Mouse (Mus musculus) midbrain, embryonic 15.5 days (tissue): ENCODE data around the gene Chchd1. TPM values are rescaled to one million over a fixed set of nuclear protein-coding genes. Genes with fewer than 3 reads are reported as not detected.

Source experiments
- ATAC-seq: fragments of 200-750 bp; cut with Nextera tagmentation; replicated peaks from 2 replicates; pipeline ENCODE4 v1.8.0; 2017; ENCODE audit warnings: moderate TSS enrichment
- H3K27ac ChIP-seq: fragments of 300-500 bp; sonication (generic); 2 replicates; pipeline ENCODE4 v1.5.1; 2015; ENCODE audit warnings: mild to moderate bottlenecking, inconsistent platforms
- H3K27me3 ChIP-seq: fragments of 300-500 bp; sonication (generic); replicated peaks from 2 replicates; pipeline ENCODE4 v1.6.1; 2015; ENCODE audit warnings: inconsistent platforms
- H3K36me3 ChIP-seq: fragments of 300-500 bp; sonication (generic); replicated peaks from 2 replicates; pipeline ENCODE4 v1.6.1; 2015; ENCODE audit warnings: inconsistent platforms
- H3K4me1 ChIP-seq: fragments of 300-500 bp; sonication (generic); 2 replicates; pipeline ENCODE4 v1.6.1; 2015; ENCODE audit warnings: inconsistent platforms
- H3K4me2 ChIP-seq: fragments of 300-500 bp; sonication (generic); 2 replicates; pipeline ENCODE4 v1.6.1; 2015; ENCODE audit warnings: inconsistent platforms, mild to moderate bottlenecking, moderate library complexity
- H3K4me3 ChIP-seq: fragments of 300-500 bp; sonication (generic); 2 replicates; pipeline ENCODE4 v1.5.1; 2015; ENCODE audit warnings: mild to moderate bottlenecking, inconsistent platforms
- H3K9ac ChIP-seq: fragments of 300-500 bp; sonication (generic); 2 replicates; pipeline ENCODE4 v1.6.1; 2015; ENCODE audit warnings: mild to moderate bottlenecking, inconsistent platforms
- H3K9me3 ChIP-seq: fragments of 300-500 bp; sonication (generic); 2 replicates; pipeline ENCODE4 v1.6.1; 2016; ENCODE audit warnings: inconsistent platforms
- WGBS: fragments of 180-500 bp; shearing (Covaris S2); methylation state at CpG from one replicate; pipeline ENCODE4 v1.1.7; 2015; ENCODE audit warnings: mixed read lengths; 5-methylcytosine and 5-hydroxymethylcytosine counted together
- polyA plus RNA-seq: library from polyadenylated mRNA; unstranded; fragments of >200 nt; fragmentation: Nextera tagmentation; extraction: Ambion mirVana; gene quantifications from 2 replicates; pipeline ENCODE4 v1.2.1, GENCODE M21; 2015

The Chchd1 gene
- polyA plus RNA-seq: 153 and 165 TPM in 2 replicates

- Histone ChIP-seq H3K36me3 (no peaks in the 10 kb centered on the region), H3K9ac (peak within 1 kb of the TSS; percentile 74), H3K9me3 (no peaks in the 10 kb centered on the region), H3K27ac (peak within 1 kb of the TSS; percentile 85), H3K4me3 (peak within 1 kb of the TSS; percentile 66), H3K4me1 (peaks cover 61% of the 10 kb centered on the region), H3K27me3 (no peaks in the 10 kb centered on the region), H3K4me2 (peak within 1 kb of the TSS; percentile 72)
- peak; percentile 69 for ATAC-seq
- under 1% methylated on average over 61 of the region's 61 CpGs for WGBS
Measured at GRCm38 (mm10) chr14:20702741-20703381, at the start of gene Chchd1. TSS of gene Chchd1 (plus strand) at chr14:20703006.

- no peaks in the 10 kb centered on the region for H3K4me1 ChIP-seq
- WGBS: 86% methylated on average over 9 of the region's 9 CpGs
- ATAC-seq: no peak
Measured at GRCm38 (mm10) chr14:20654690-20655421, 48.0 kb upstream of the Chchd1 start.

GRCm38 (mm10) chr14:20655731-20656130, 47.1 kb upstream of the Chchd1 start:
- Histone ChIP-seq H3K36me3 (no peaks in the 10 kb centered on the region), H3K9ac (no peak overlapping the region), H3K27ac (no peak overlapping the region), H3K4me1 (peaks cover 4% of the 10 kb centered on the region; the same call in 1 of the 2 replicates), H3K4me2 (no peak overlapping the region), H3K9me3 (no peaks in the 10 kb centered on the region), H3K4me3 (no peak overlapping the region), H3K27me3 (no peaks in the 10 kb centered on the region; the same call in 1 of the 2 replicates)
- no peak for ATAC-seq
- 83% methylated on average over 9 of the region's 9 CpGs for WGBS

More at GRCm38 (mm10) chr14:20654690-20655421, 48.0 kb upstream of the Chchd1 start:
- Histone ChIP-seq H3K27me3 (no peaks in the 10 kb centered on the region; the same call in 1 of the 2 replicates), H3K9me3 (no peaks in the 10 kb centered on the region), H3K36me3 (no peaks in the 10 kb centered on the region), H3K9ac (no peak overlapping the region), H3K4me2 (no peak overlapping the region), H3K4me3 (no peak overlapping the region), H3K27ac (no peak overlapping the region)

GRCm38 (mm10) chr14:20656361-20656760, 46.4 kb upstream of the Chchd1 start, which contains the start of gene Myoz1:
TSS of gene Myoz1 (minus strand) at chr14:20656540.
- Histone ChIP-seq H3K27ac (no peak within 1 kb of the TSS), H3K4me1 (peaks cover 4% of the 10 kb centered on the region; the same call in 1 of the 2 replicates), H3K4me3 (no peak within 1 kb of the TSS), H3K4me2 (no peak within 1 kb of the TSS), H3K27me3 (no peaks in the 10 kb centered on the region; the same call in 1 of the 2 replicates), H3K9ac (no peak within 1 kb of the TSS), H3K9me3 (no peaks in the 10 kb centered on the region), H3K36me3 (no peaks in the 10 kb centered on the region)
- WGBS: 33% methylated on average over 11 of the region's 11 CpGs
- no peak for ATAC-seq

- Histone ChIP-seq H3K9me3 (no peaks in the 10 kb centered on the region), H3K36me3 (no peaks in the 10 kb centered on the region), H3K9ac (no peak overlapping the region), H3K27me3 (peaks cover 4% of the 10 kb centered on the region; the same call in 1 of the 2 replicates), H3K4me3 (no peak overlapping the region), H3K4me2 (no peak overlapping the region), H3K27ac (no peak overlapping the region), H3K4me1 (peaks cover 17% of the 10 kb centered on the region)
- ATAC-seq: no peak
Measured at GRCm38 (mm10) chr14:20658326-20658725, 44.5 kb upstream of the Chchd1 start.

GRCm38 (mm10) chr14:20658902-20659301, 43.9 kb upstream of the Chchd1 start:
- no peak for ATAC-seq
- Histone ChIP-seq H3K9ac (no peak overlapping the region), H3K36me3 (no peaks in the 10 kb centered on the region), H3K27ac (no peak overlapping the region), H3K27me3 (peaks cover 7% of the 10 kb centered on the region; the same call in 1 of the 2 replicates), H3K4me3 (no peak overlapping the region), H3K9me3 (no peaks in the 10 kb centered on the region), H3K4me1 (peaks cover 17% of the 10 kb centered on the region), H3K4me2 (no peak overlapping the region)
- WGBS: 85% methylated on average over 6 of the region's 6 CpGs

- no peak for ATAC-seq
Measured at GRCm38 (mm10) chr14:20659687-20660086, 43.1 kb upstream of the Chchd1 start.

GRCm38 (mm10) chr14:20660827-20661660, 41.8 kb upstream of the Chchd1 start:
- H3K9me3 ChIP-seq: no peaks in the 10 kb centered on the region
- 1% methylated on average over 52 of the region's 52 CpGs for WGBS
- ATAC-seq: peak; percentile 89

More at GRCm38 (mm10) chr14:20659687-20660086, 43.1 kb upstream of the Chchd1 start:
- 98% methylated on average over 7 of the region's 7 CpGs for WGBS
- Histone ChIP-seq H3K36me3 (no peaks in the 10 kb centered on the region), H3K27ac (no peak overlapping the region), H3K4me1 (peaks cover 17% of the 10 kb centered on the region), H3K4me3 (no peak overlapping the region), H3K9ac (no peak overlapping the region), H3K9me3 (no peaks in the 10 kb centered on the region), H3K4me2 (no peak overlapping the region), H3K27me3 (peaks cover 7% of the 10 kb centered on the region; the same call in 1 of the 2 replicates)

GRCm38 (mm10) chr14:20661661-20662331, 41.0 kb upstream of the Chchd1 start:
- peaks cover 7% of the 10 kb centered on the region; the same call in 1 of the 2 replicates for H3K27me3 ChIP-seq
- peak overlapping the region; percentile 86 for H3K27ac ChIP-seq
- H3K9ac ChIP-seq: peak overlapping the region; percentile 71
- peak overlapping the region; percentile 61 for H3K4me3 ChIP-seq
- H3K36me3 ChIP-seq: no peaks in the 10 kb centered on the region
- peak overlapping the region; percentile 80 for H3K4me2 ChIP-seq
- peak; percentile 70 for ATAC-seq
- peaks cover 17% of the 10 kb centered on the region for H3K4me1 ChIP-seq
- 9% methylated on average over 19 of the region's 19 CpGs for WGBS
- no peaks in the 10 kb centered on the region for H3K9me3 ChIP-seq

More at GRCm38 (mm10) chr14:20660827-20661660, 41.8 kb upstream of the Chchd1 start:
- Histone ChIP-seq H3K27me3 (0 out of 2 replicates have a peak, but pooled peaks cover 7% of the 10 kb centered on the region), H3K36me3 (no peaks in the 10 kb centered on the region), H3K27ac (peak overlapping the region; percentile 86), H3K9ac (peak overlapping the region; percentile 71), H3K4me3 (peak overlapping the region; percentile 61), H3K4me1 (peaks cover 17% of the 10 kb centered on the region), H3K4me2 (peak overlapping the region; percentile 80)

- peaks cover 7% of the 10 kb centered on the region; the same call in 1 of the 2 replicates for H3K27me3 ChIP-seq
- no peak overlapping the region for H3K27ac ChIP-seq
- no peak overlapping the region for H3K4me3 ChIP-seq
- H3K4me2 ChIP-seq: peak overlapping the region; percentile 80
- no peaks in the 10 kb centered on the region for H3K9me3 ChIP-seq
- no peak for ATAC-seq
- WGBS: 92% methylated on average over 3 of the region's 3 CpGs
- H3K9ac ChIP-seq: no peak overlapping the region
- H3K36me3 ChIP-seq: no peaks in the 10 kb centered on the region
- H3K4me1 ChIP-seq: peaks cover 17% of the 10 kb centered on the region
Measured at GRCm38 (mm10) chr14:20662740-20663139, 40.1 kb upstream of the Chchd1 start.

GRCm38 (mm10) chr14:20663601-20664000, 39.2 kb upstream of the Chchd1 start:
- Histone ChIP-seq H3K4me2 (no peak overlapping the region), H3K4me1 (peaks cover 17% of the 10 kb centered on the region), H3K9ac (no peak overlapping the region), H3K27me3 (peaks cover 10% of the 10 kb centered on the region), H3K9me3 (no peaks in the 10 kb centered on the region), H3K4me3 (no peak overlapping the region), H3K27ac (no peak overlapping the region), H3K36me3 (no peaks in the 10 kb centered on the region)
- 71% methylated on average over 2 of the region's 2 CpGs for WGBS
- no peak for ATAC-seq
